Mouse (Mus musculus) bone marrow macrophage, adult 2 months (primary cell): ENCODE data around the gene Fgd2. TPM values are rescaled to one million over a fixed set of nuclear protein-coding genes. Genes with fewer than 3 reads are reported as not detected.

Source experiments
- H3K27ac ChIP-seq: 2 replicates; pipeline ENCODE4 v1.5.1; 2012; ENCODE audit warnings: low read depth, low read length; ENCODE audit not compliant: insufficient read depth
- H3K4me1 ChIP-seq: 2 replicates; pipeline ENCODE4 v1.6.1; 2012; ENCODE audit warnings: low read length; ENCODE audit not compliant: control insufficient read depth, insufficient read depth
- H3K4me3 ChIP-seq: 2 replicates; pipeline ENCODE4 v1.5.1; 2012; ENCODE audit warnings: mild to moderate bottlenecking, low read length, moderate library complexity; ENCODE audit not compliant: insufficient read depth
- CTCF ChIP-seq: IDR thresholded peaks from 2 replicates; pipeline ENCODE4 v1.5.1; 2012; ENCODE audit warnings: low read depth, mild to moderate bottlenecking, low read length, moderate library complexity
- POLR2A ChIP-seq: IDR thresholded peaks from 2 replicates; pipeline ENCODE4 v1.6.1; 2012; ENCODE audit warnings: mild to moderate bottlenecking, low read depth, low read length, borderline replicate concordance
- polyA plus RNA-seq: library from polyadenylated mRNA; stranded (reverse); fragments of >200 nt; gene quantifications from 2 replicates; pipeline ENCODE4 v1.2.4, GENCODE M21; 2012; ENCODE audit not compliant: missing spikeins, insufficient read depth, insufficient read length

The Fgd2 gene
- polyA plus RNA-seq, 1 experiment: 136 TPM

DNA sequence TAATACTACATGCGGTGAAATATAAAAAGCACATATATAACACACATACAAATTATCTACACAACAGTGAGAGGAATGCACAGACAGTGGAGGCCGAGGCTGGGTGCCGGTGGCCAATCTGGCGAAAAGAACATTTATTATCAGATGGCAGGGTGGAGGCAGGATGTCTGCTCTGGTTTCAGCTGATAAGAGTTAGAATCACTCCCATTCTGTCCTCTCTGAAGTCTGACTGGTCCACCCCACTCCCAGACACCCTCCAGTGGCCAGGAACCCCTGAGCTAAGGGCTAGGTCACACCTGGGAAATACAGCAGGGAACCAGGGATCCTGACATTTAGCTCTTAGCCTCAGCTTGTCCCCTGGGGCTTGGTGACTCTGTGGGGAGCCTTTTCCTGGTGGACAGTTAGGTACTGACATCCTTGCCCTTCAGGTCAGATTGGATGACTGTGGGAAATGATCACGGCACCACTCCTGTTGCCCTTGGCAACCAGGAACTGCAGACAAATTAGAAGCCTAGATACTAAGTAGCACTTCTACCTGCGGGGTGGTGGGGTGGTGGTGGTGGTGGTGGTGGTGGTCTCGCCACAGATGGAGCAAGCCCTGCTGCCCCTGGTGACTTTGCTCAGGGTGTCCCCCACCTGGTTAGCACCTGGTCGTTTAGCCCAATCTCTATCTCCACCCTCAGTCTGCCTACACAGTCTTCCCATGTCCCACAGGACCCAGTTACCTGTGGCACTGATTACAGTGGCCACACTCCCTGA is 40.7 kb upstream of the Fgd2 start:
- H3K27ac ChIP-seq: no peak overlapping the region

DNA sequence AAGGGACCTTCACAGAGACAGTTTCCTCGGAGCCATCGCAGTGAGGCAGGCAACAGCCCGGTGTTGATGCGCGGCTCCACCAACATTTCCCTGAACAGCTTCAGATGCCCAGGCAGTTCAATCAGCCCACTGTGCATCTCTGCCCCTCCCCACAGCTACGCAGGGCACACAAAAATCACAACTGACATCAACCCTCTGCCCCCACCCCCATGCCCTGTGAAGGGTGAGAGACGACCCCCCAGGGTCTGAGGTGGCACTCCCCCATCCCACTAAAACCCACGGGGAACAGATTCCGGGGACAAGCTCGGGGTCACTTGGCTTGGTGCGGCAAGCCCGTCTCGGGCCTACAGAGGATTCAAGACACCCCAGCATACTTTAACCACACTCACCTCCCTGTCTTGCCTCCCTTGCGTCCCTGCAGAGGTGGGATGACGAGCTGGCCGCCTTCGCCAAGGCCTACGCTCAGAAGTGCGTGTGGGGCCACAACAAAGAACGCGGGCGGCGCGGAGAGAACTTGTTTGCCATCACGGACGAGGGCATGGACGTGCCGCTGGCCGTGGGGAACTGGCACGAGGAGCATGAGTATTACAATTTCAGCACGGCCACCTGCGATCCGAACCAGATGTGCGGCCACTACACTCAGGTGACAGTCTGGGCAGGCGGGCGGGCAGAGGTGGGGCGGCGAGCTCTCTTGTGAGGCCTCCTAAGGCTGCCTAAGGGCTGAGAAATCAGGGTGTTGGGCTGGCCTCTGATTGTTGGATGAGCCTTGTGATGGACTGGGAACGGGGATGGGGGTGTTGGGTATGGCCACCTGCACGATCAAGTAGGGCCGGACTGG is 38.7 kb upstream of the Fgd2 start:
- Histone ChIP-seq H3K4me1 (peaks cover 11% of the 10 kb centered on the region), H3K4me3 (no peak overlapping the region), H3K27ac (no peak overlapping the region)
- TF ChIP-seq CTCF (no peak), POLR2A (no peak)

More for the DNA sequence above, 40.7 kb upstream of the Fgd2 start:
- TF ChIP-seq CTCF: no peak
- TF ChIP-seq POLR2A: no peak
- Histone ChIP-seq H3K4me3 (no peak overlapping the region), H3K4me1 (peaks cover 30% of the 10 kb centered on the region)

GRCm38 (mm10) chr17:29322603-29322962 is 38.1 kb upstream of the Fgd2 start:
- peaks cover 11% of the 10 kb centered on the region for H3K4me1 ChIP-seq
- TF ChIP-seq CTCF (no peak), POLR2A (no peak)
- no peak overlapping the region for H3K4me3 ChIP-seq
- no peak overlapping the region for H3K27ac ChIP-seq

DNA sequence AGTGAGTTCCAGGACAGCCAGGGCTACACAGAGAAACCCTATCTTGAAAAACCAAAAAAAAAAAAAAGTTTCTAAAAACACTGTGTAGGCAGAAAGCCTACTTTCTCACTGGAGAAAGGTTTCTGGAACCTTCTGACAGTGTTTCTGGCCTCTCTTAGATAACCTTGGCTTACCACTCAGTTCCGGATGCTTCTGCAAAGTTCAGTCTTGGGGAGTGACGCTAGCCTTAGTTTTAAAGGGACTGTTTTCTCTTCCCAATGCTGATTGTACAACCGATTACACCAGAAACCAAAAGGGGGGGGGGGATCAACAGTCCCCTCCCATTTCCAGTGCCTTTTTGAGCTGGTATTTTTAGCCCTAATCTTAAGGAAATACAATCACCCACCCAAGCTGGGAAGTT is 37.1 kb upstream of the Fgd2 start:
- no peak overlapping the region for H3K27ac ChIP-seq
- peaks cover 7% of the 10 kb centered on the region for H3K4me1 ChIP-seq
- H3K4me3 ChIP-seq: no peak overlapping the region
- TF ChIP-seq POLR2A: no peak
- TF ChIP-seq CTCF: no peak

DNA sequence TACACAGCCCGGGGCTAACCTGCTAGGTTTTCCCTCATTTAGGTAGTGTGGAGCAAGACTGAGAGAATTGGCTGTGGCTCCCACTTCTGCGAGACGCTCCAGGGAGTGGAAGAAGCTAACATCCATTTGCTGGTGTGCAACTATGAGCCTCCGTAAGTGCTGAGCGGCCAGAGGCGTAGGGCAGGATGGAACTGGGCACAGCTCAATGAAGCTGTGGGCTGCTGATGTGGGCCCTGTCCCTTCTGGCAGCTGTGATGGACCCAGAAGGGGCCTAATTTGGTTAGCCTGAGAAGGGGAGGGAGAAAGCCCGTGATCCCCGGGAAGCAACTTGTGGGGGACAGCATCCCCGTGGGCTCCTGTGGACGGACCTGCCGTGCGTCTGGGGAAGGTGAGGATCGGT is 34.9 kb upstream of the Fgd2 start:
- Histone ChIP-seq H3K27ac (no peak overlapping the region), H3K4me3 (no peak overlapping the region), H3K4me1 (no peaks in the 10 kb centered on the region)
- TF ChIP-seq CTCF (no peak), POLR2A (no peak)

DNA sequence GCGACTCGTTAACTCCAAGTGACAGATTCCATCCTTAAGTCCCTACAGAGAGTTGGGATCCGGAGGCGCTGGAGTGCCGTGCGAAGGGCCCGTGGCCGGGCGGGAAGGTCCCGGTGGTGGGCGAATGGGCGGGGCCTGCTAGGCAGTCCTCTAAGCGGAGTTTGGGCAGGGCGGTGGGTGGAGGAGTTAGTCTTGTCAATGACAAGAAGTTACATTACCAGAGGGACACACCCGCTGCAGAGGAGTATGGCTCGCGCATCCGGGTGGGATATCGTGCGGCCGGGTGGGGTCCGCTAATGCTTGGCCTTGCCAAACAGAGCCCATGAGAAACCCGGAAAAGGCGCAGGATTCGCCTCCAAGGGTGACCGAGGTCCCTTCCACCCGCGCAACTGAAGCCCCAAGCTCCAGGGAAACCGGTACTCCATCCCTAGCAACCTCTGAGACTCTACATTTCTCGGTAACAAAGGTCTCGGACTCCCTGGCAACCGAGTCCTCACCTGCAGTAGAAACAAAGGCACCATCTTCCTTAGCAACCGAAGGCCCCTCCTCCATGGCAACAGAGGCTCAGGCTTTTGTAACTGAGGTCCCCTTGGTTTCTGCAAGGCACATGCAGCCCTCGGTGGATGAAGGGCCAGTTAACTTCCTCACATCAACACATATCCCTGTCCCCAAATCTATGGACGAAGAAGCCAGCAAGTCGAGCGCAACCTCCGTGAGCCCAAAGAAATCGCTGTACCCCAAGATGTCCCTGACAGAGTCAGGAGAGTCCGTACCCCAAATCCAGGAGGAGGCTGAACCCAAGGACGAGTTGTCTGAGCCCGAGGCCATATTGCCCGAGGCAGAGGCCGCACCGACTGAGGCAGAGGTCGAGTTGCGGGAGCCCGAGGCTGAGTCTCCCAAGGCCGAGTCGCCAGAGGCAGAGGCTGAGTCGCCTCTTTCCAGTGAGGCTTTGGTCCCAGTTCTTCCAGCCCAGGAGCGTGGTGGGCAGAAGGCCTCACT is 33.9 kb upstream of the Fgd2 start:
- no peak for TF ChIP-seq CTCF
- TF ChIP-seq POLR2A: no peak
- no peak overlapping the region for H3K27ac ChIP-seq
- no peak overlapping the region for H3K4me3 ChIP-seq
- no peaks in the 10 kb centered on the region for H3K4me1 ChIP-seq

GRCm38 (mm10) chr17:29327691-29328090 is 33.0 kb upstream of the Fgd2 start:
- TF ChIP-seq POLR2A: no peak
- no peak for TF ChIP-seq CTCF
- H3K27ac ChIP-seq: no peak overlapping the region
- no peaks in the 10 kb centered on the region for H3K4me1 ChIP-seq
- no peak overlapping the region for H3K4me3 ChIP-seq

- H3K4me1 ChIP-seq: no peaks in the 10 kb centered on the region
- TF ChIP-seq CTCF (no peak), POLR2A (no peak)
- H3K4me3 ChIP-seq: no peak overlapping the region
- no peak overlapping the region for H3K27ac ChIP-seq
These were observed 30.5 kb upstream of the Fgd2 start for GRCm38 (mm10) chr17:29330221-29330620.

GRCm38 (mm10) chr17:29330671-29331410 is 29.9 kb upstream of the Fgd2 start:
- no peak for TF ChIP-seq POLR2A
- TF ChIP-seq CTCF: no peak

More at GRCm38 (mm10) chr17:29330671-29331410, 29.9 kb upstream of the Fgd2 start:
- H3K27ac ChIP-seq: no peak overlapping the region
- no peaks in the 10 kb centered on the region for H3K4me1 ChIP-seq
- no peak overlapping the region for H3K4me3 ChIP-seq
